Mouse (Mus musculus) ES-Bruce4 (cell line): ENCODE measurements around the gene Ssh1. TPM values are rescaled to one million over a fixed set of nuclear protein-coding genes. Genes with fewer than 3 reads are reported as not detected.

Experiments used
- H3K27ac ChIP-seq: 2 replicates; pipeline ENCODE4 v1.5.1; 2012; ENCODE audit warnings: low read length, inconsistent platforms; ENCODE audit not compliant: insufficient read depth
- H3K27me3 ChIP-seq: 2 replicates; pipeline ENCODE4 v1.6.1; 2012; ENCODE audit warnings: mild to moderate bottlenecking, low read length, inconsistent platforms; ENCODE audit not compliant: control insufficient read depth, poor library complexity, insufficient read depth, severe bottlenecking
- H3K36me3 ChIP-seq: 2 replicates; pipeline ENCODE4 v1.6.1; 2012; ENCODE audit warnings: inconsistent platforms, mild to moderate bottlenecking, low read length, moderate library complexity; ENCODE audit not compliant: control insufficient read depth, poor library complexity, insufficient read depth, severe bottlenecking
- H3K4me1 ChIP-seq: one replicate; pipeline ENCODE4 v1.8.1; 2011; ENCODE audit warnings: low read length; ENCODE audit not compliant: control insufficient read depth, insufficient read depth
- H3K4me3 ChIP-seq: 2 replicates; pipeline ENCODE4 v1.5.1; 2011; ENCODE audit warnings: low read depth, mild to moderate bottlenecking, low read length
- H3K9ac ChIP-seq: 2 replicates; pipeline ENCODE4 v1.6.1; 2012; ENCODE audit warnings: low read depth, mild to moderate bottlenecking, inconsistent platforms; ENCODE audit not compliant: poor library complexity, severe bottlenecking
- H3K9me3 ChIP-seq: replicated peaks from 2 replicates; pipeline ENCODE4 v1.6.1; 2012; ENCODE audit warnings: mild to moderate bottlenecking, low read length, inconsistent platforms; ENCODE audit not compliant: control insufficient read depth, poor library complexity, insufficient read depth, severe bottlenecking
- CTCF ChIP-seq: IDR thresholded peaks from one replicate; pipeline ENCODE4 v1.8.1; 2011; ENCODE audit warnings: low read depth, low read length
- EP300 ChIP-seq: IDR thresholded peaks from 2 replicates; pipeline ENCODE4 v1.6.1; 2011; ENCODE audit warnings: low read depth, low read length; ENCODE audit not compliant: insufficient read depth
- POLR2A ChIP-seq: IDR thresholded peaks from one replicate; pipeline ENCODE4 v1.8.1; 2011; ENCODE audit warnings: low read length; ENCODE audit not compliant: insufficient read depth
- polyA plus RNA-seq: library from polyadenylated mRNA; stranded (reverse); fragments of >200 nt; gene quantifications from 2 replicates; pipeline ENCODE4 v1.2.4, GENCODE M21; 2011; ENCODE audit warnings: low read depth; ENCODE audit not compliant: missing spikeins, insufficient read depth, insufficient read length

The Ssh1 gene
- polyA plus RNA-seq, 1 experiment: 23.5 TPM

DNA sequence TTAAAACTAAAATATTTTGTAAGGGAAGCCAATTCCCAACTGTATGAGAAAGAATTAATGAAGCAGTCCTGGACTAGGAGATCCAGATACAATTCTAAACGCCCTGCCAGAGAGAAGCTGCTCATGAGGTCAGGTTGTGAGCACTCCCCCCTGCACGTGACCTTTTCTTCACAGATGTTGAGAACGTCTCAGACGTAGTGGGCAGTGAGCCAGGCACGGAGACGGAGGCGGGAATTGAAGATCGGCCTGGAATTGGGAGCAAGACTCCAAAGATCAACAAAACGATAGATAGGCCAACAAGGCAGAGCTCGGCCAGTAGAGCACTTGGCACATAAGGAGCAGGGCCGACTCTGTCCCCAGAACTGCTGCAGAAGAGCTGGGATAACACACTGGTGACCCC is 106.6 kb downstream of the Ssh1 start:
- Histone ChIP-seq H3K9me3 (no peaks in the 10 kb centered on the region), H3K4me3 (no peak overlapping the region), H3K36me3 (no peaks in the 10 kb centered on the region), H3K9ac (no peak overlapping the region), H3K27ac (no peak overlapping the region), H3K4me1 (peaks cover 15% of the 10 kb centered on the region), H3K27me3 (no peaks in the 10 kb centered on the region)
- no peak for TF ChIP-seq CTCF
- no peak for TF ChIP-seq EP300
- TF ChIP-seq POLR2A: no peak

Other genes starting within 250 kb of the Ssh1 start
- 45.0 and 49.0 TPM in 2 replicates for gene Sart3, start 221.4 kb downstream of the Ssh1 start, polyA plus RNA-seq
- 47.5 and 58.2 TPM in 2 replicates for gene Iscu, start 221.1 kb downstream of the Ssh1 start, polyA plus RNA-seq
- 0.79 and 1.2 TPM in 2 replicates for gene Tmem119, start 193.4 kb downstream of the Ssh1 start, polyA plus RNA-seq
- gene Selplg, start 161.2 kb downstream of the Ssh1 start, polyA plus RNA-seq: 0.72 and 1.9 TPM in 2 replicates
- 174 and 218 TPM in 2 replicates for gene Coro1c, start 85.1 kb downstream of the Ssh1 start, polyA plus RNA-seq
- gene Dao, start 9.8 kb upstream of the Ssh1 start, polyA plus RNA-seq: not detected in 2 replicates
- gene Usp30, start 71.6 kb upstream of the Ssh1 start, polyA plus RNA-seq: 13.9 and 14.3 TPM in 2 replicates
- gene Svop, start 97.7 kb upstream of the Ssh1 start, polyA plus RNA-seq: 11.0 and 11.2 TPM in 2 replicates
- 17.9 and 20.1 TPM in 2 replicates for gene Alkbh2, start 134.3 kb upstream of the Ssh1 start, polyA plus RNA-seq
- gene Ung, start 136.5 kb upstream of the Ssh1 start, polyA plus RNA-seq: 85.6 and 89.8 TPM in 2 replicates
- gene Acacb, start 152.6 kb upstream of the Ssh1 start, polyA plus RNA-seq: 8.0 and 9.3 TPM in 2 replicates